Mouse (Mus musculus) layer of hippocampus, adult 8-10 months (tissue): ENCODE results near the gene Otoa. TPM values are rescaled to one million over a fixed set of nuclear protein-coding genes. Genes with fewer than 3 reads are reported as not detected.
A peak's percentile ranks its signal among the peaks of the same experiment; 100 is the strongest.

Source experiments
- DNase-seq, 2 experiments: peaks; one replicate each; pipeline ENCODE4 v3.0.0; 2022; ENCODE audit warnings: low spot score in 2 of 2
- total RNA-seq, 4 experiments: library from RNA; stranded (reverse); gene quantifications; 2 replicates each; pipeline ENCODE4 v1.2.4; 2022

Gene Otoa
- under 1 TPM; 0.19 to 0.51 (median 0.32) TPM for total RNA-seq

DNA sequence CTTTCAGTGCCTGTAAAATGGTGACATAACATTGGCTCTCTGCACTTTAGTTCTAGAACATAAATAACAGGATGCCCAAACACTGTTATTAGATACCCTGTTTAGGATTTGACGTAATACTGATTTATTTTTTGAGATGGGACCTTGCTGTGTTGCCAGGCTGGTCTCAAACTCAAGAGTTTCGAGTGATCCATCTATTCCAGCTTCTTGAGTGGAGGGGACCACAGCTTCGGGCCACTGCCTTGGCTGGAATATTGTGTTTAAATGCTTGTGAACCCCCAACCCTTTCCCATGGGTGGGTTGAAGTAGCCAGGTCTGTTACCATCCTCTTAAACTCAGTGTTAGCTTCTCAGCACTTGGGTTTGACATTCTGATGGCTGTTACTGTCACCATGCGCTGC, at the start of gene Otoa:
Gene Otoa (plus strand): TSS at position 301 of the 400 bp plus-strand sequence.
- no peak for DNase-seq

DNA sequence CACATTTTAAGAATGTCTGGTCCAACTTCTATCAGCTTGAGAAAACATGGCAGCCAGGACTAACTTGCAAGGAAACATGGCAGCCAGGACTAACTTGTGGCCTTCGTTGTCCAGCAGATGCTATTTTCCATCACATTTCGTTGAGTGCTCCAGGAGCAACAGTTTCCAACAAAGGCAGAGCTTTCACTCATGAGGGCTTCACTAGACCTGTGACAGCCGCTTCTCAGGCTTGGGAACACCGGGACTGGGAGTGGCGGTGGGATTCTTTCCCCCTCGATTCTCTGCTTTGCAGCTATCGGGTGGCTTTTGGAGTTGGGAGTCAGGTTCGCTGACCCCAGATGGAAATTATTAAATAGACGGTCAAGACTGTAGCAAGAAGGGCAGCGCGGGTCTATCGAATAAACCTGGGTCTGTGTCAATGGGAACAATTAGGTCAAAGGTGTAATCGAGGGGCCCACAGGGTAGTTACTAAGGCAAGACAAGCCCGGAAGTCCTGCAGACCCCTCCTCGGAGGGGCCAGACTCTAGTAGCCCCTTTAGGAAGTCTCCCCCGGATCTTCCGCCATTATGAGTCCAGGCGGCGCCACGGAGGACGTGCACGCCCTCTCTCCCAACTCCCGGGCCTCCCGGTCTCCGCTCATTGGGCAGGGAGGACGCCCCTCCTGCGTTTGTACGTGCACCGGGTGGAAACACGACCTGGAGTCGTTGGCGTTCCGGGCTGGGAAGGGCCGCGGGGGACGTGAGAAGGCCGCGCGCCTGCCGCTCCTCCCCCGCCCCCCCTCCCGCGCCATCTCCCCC, 47.4 kb upstream of the Otoa start, which contains the start of gene Mettl9:
Gene Mettl9 (plus strand): TSS at position 590 of the 797 bp plus-strand sequence.
- peak; percentile 87 to 88 for DNase-seq

DNA sequence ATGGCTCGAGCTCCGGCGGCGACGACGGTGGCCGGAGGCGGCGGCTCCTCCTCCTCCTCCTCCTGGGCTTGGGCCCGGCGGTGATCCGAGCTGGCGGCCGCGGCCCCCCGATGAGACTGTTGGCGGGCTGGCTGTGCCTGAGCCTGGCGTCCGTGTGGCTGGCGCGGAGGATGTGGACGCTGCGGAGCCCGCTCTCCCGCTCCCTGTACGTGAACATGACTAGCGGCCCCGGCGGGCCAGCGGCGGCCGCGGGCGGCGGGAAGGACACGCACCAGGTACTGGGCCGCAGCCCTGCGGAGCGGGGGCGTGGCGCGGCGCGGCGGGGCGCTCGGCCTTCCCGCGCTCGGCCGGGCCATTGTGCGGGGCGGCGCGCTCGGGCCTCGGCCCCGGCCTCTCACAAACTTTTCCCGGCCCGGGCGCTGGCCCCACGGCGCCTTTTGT, 46.7 kb upstream of the Otoa start:
- peak; percentile 39 to 50 for DNase-seq

DNA sequence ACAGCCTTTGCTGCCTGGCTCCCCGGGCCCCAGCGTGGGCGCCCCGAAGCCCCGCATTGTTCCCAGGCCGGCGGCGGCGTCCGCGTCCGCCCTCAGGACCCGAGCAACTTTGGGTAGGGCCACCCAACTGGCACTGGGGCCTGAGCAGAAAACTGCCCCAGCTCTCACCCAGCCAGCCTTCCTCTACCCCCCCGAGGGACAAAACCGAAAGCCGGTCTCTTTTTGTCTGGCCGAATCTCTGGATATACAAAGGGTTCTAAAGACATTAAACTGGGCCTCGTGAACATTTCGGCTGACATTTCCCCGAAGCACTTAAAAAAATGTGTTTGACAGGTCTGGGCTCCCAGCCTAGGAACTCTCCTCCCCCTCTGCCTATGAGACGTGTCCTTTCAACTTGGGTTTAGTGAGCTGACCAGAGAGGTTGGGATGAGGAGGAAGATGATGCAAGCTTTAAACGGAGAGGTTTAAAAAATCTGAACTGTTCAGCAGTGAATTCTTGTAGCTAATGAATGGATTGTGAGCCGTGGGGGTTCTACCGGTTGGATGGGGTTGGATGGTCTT, 46.2 kb upstream of the Otoa start:
- DNase-seq, result peak in 1 of 2 experiments; percentile 15

DNA sequence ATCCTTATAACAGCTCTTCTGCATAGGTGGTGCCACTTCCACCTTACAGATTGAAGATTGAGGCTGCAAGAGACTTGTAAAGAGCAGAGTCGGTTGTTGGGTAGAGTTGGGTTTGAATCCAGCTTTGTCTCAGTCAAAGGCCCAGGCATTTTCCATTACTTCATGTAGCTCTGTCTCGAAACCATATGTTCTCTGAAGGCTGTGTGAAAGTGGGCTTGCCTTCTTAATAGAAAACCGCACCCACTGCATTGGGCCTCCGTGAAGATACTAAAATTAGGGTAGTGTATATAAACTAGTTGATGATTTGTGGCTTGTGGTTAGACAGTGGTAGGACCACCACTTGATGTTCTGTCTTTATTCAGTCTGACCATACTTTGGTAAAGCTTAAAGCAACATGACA, 40.9 kb upstream of the Otoa start:
- DNase-seq, result no peak

DNA sequence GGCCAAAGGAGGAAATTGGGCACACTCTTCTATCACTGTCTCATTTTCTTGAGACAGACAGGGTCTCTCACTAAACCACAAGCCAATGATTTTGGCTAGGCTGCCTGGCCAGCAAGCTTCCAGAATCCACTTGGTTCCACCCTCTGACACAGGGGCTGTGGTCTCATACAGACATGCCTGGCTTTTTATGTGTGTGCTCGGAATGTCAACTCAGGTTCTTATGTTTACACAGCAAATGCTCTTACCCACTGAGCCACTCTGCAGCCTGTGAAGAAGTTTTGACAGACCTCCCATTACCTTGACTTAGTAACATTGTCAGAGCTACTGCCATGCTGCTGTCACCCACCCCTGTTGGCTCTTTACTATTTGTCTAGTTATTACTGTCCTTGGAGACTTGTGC, 39.5 kb upstream of the Otoa start:
- DNase-seq, result no peak

DNA sequence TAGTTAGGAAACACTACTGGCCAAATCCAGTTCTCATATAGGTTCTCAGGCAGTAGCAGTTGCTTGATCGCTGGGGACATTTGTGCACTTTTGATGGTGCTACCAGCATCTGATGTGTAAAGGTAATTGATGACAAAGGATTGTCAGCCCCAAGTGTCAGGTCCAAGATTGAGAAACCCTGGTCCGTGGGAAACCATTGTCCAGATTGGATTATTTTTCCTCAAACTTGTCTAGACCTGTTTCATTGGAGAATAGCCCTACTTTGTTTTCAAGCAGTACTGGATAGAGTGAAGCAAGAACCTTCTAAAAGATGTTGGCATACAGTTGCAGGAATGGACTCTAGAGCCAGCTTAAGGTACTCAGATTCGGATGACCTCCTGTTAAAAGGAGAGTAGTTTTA, 38.4 kb upstream of the Otoa start:
- DNase-seq, result no peak

DNA sequence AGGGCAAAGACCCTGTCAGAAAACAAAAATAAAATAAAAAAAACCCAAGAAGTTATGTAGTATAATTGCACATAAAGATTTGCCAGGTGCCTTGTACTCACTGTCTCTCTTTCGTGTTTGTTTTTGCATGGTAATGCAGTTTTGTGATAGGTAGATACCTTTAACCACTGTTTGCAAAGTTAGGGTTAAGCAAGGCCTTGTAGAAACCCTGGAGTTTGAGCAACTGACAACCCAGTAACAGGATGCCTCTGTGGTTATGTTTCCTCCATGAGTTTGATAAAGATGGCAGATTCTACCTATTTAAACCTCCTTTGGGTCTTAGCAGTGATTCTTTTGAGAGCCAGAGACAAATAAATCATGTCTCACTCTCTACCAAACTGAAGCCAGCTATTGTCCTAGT, 37.9 kb upstream of the Otoa start:
- DNase-seq, result no peak

DNA sequence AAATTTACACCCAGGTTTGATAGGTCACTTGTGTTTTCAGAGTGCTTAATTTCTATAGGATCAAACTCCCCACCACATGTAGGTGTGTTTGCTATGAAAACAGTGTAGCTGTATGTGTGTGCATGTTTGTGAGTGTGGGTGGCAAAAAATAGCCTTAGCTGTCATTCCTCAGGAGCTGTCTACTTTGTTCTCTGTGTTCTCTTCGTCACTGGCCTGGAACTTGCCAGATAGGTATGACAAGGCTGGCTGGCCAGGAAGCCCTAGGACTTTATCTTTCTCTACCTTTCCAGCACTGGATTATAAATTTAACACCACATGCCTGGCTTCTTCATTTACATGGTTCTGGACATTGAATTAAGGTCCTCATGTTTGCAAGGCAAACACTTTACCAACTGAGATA, 37.2 kb upstream of the Otoa start:
- no peak for DNase-seq

DNA sequence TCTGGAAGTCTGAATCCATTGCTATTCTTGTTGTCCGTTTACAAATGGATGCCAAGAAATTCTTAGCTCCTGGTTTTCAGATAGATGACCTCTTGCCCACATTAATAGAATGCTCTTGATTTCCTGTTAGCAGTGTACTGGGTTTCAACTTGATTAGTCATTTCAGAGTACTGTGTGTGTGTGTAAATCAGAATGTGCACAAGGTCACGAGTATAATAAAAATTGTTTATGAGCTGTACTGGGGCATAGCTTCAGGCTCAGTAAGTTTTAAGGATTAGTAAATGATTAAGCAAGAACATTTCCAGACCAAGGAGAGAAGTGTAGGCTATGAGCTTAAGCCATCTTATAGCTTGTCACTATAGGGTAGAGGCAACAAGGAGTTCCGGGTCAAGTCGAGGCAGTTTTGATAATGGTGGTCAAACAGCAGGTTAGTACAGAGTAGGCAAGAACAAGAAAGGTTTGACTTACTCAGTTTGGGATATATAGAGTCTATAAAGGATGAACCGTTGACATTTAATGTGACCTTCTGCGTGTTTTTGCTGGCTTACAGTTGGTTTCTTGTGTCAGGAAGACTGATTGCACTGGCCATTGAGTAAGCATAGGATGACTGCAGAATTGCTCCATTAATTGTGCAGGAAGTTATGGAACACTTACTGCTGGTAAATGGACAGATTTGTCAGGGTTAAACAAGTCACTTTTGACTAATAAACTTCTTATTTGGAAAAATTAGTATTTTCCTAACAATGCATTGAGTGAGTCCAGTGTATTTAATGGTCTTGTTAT, 35.6 kb upstream of the Otoa start:
- no peak for DNase-seq

DNA sequence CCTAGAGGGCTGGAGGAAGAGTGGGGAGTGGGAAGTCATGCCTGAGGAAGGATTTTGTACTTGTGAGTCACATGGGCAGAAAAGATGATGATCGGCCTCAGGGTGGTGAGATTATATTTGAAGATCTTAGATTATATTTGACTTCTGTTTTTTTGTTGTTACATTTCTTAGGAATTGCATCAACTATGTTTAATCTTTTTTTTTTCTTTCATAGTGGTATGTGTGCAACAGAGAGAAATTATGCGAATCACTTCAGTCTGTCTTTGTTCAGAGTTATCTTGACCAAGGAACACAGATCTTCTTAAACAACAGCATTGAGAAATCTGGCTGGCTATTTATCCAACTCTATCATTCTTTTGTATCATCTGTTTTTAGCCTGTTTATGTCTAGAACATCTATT, 33.8 kb upstream of the Otoa start:
- no peak for DNase-seq

DNA sequence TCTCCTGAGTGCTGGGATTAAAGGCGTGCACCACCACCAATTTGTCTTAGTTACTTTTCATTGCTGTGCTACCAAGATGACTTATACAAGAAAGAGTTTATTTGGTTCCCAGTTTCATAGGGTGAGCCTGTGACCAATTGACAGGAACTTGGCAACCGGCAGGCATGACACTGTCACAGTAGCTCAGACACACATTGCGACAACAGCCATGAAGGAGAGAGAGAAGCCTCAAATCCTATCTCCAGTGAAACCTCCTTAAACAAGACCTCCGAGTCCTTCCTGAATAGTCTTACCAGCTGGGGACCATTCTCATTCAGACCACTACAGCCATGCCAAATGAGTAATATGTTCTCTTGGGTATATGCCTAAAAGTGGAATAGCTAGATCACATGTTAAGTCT, 28.4 kb upstream of the Otoa start:
- DNase-seq, result no peak

DNA sequence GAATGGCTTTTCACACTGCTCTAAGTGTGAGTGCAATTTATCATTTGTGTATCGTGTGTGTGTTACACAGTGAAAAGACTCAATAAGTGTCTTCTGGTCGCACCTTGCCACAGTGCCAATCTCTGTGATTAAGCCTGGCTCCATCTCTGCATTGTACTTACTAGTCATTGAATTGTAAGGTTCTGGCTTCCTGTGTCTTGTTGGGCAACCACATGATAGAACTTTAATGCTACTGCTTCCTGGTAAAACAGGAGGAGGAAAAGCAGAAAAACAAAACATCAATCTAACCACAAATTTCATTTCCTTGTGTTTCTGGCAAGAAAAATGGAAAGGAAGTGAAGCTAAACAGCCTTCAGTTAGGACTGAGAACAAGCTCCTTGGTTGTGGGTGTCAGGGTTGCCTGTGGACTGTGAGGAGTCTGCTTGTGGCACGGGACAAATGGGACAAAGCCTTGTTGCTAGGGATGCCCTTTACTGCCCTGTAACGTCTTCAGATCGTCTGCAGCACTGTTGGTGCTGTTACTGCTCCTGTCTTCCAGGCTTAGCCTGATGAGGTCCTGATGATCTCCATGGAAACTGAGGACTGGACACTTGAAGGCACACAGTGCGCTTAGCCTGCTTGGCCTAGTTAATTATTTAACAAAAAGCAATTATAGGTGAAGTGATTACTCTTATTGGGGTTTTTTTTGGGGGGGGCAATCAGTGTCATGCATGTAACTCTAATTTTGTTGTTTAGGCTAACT, 21.8 kb upstream of the Otoa start:
- no peak for DNase-seq

DNA sequence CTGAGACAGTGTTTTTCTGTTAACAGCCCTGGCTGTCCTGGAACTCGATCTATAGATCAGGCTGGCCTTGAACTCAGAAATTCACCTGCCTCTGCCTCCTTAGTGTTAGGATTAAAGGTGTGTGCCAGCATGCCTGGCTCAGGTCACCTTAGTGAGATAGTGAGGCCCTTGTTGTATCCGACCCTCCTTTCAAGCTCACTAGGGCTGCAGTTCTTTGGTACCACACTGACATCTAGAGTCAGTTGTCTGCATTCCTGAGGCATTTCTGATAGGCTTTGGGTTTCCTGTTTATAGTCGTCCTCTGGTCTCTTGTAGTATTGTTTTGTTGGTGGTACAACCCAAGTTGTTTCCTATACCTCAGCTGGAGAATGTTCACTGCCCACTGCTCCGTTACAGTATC, 17.1 kb upstream of the Otoa start:
- DNase-seq, result no peak

DNA sequence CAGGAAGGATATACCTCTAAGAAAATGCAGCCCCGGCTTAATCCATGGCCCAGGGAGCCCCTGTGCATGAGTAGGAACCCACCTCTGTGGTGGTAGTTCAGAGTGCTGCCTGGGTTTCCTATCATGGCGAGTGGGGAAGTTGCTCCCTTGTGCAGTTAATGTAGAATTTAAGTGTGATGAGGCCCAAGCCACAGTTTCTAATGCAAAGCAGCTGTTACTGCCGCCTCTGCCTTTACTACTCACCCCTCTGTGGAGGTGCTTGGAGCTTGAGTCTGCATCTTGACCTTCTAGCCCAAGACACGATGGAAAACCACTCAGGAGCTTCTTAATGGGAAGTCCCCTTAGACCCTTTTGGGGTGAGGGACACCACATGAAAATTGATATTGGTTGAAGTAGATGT, 10.2 kb upstream of the Otoa start:
- no peak for DNase-seq

DNA sequence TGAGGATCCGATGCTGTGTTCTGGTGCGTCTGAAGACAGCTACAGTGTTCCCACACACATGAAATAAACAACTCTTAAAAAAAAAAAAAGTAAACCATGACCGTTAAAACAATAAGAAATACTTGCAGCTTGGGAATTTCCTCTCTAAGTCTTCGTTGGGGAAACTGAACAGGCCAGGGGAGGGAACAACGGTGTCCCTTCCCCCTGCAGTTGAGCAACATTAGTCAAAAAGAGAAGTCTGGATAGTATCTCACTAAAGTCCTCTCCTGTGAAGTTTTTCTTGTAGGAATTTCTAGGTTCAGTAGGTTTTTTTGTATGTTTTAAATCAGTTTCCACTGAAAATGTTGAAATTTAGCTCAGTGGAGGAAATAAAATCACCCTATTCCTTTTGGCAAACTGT, 8.9 kb upstream of the Otoa start:
- no peak for DNase-seq

DNA sequence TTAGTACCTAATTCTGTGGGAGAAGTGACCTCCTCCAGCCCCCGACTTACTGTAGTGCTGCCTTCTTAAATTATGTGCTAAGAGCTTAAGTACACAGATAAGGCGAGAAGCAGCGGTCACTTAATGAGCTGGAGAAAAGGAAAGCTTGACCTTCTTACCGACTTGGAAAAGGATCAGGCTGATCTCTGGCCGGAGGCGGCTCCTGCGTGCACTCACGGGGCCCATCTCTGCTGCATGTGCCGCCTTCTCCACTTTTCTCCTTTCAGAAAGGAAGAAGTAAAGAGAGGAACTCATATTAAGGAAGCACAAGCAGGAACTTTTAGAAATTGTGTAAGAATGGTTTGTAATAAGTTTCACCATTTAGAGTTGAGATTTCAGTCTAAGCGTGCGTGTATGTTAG, 7.2 kb upstream of the Otoa start, which contains the start of gene Igsf6:
Gene Igsf6 (minus strand): TSS at position 292 of the 400 bp plus-strand sequence.
- no peak for DNase-seq

DNA sequence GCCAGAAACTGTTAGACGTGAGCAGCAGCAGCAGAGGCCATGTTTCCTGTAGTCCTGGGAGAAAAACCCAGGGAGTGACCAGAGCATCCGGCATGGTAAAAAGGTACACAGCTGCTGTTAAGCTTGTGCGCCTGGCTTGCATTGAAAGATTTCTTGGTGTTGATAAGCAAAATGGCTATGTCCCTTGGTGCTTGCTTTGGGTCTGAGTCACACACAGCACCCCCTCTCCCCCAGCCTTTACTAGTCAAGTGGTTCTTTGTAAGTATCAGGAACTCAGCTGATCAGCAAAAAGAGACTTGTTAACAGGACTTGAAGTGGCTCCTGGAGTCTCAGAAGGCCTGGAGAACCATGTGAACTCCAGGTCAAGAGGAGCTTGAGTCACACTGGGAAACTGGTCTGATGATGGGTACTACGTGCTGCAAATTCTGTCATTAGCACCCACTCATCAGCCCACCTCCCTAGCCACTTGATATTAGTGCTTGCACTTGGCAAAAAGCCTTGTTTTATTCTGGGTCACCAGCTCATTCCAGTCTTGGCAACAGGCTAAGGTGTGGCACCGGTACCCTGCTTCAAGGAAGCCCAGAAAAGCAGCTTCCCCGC, 6.5 kb upstream of the Otoa start:
- DNase-seq, result no peak

DNA sequence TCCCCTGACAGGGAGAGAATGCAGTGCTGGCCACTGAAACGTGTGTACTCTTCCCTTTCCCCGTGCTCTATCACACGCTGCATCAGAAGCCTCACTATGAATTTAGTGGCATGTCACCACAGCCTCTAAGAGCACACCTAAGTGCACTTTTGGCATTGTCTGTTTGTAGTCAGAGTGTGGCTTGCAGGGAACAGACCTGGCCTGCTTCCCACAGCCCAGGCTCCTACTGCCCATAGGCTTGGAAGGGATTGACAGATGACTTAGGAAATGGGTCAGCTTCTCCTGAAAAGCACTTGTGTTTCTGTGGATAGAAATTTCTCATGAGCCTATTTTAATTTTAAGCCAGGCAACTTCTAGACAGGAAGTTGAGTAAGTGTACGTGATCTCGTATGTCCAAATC, 6.0 kb upstream of the Otoa start:
- DNase-seq, result no peak

DNA sequence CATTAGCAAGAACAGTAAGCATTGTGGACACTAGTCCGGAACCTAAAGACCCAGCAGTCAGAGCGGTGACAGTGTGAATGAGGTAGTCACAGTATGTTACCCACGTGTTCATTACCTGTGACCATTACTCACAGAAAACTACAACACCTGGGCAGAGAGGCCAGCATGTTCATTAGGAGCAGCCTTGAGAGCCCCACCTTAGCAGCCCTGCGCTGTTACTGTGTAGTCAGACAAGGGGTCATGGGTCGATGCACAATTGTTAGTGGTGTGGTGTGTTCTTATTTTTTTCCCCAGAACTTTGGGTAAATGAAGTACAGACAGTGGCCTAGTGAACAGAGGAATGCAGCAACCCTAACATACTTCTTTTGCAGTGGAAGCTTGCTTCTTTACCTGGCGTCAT, 4.1 kb upstream of the Otoa start:
- DNase-seq, result no peak

DNA sequence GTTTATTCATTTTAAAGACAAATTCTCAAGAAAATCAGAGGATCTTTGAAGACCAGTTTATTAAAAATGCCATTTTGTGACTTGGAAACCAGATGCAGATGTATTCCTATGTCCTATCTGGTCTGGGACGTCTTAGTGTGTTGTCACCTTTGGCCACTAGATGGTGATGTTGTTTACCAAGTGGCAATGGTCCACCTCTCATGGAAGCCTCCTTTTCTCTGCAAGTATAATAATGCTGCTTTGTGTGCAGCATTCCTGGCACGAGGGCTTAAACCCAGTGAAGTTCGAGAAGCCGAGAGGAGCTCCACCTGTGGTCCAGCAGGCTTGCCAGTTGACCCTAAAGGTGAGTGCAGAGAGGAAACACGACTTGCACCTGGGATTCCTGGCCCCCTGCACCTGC, 3.6 kb upstream of the Otoa start:
- DNase-seq, result peak; percentile 47 to 76
